ENCODE assay signal across 12 mouse cellular contexts in genomic region chr3:28441545-28441944, GRCm38 (mm10).
DNase-seq lines count a peak whose midpoint lies in the region; ATAC-seq and TF ChIP-seq lines count a peak whose summit lies in the region.
"Had no signal": no experiment of that assay in that cellular context is flagged by ENCODE, and none has a peak within 500 bp of the region (broad histone marks: within the 10 kb centered on the region; RNA-seq: fewer than 3 reads in every experiment).

No protein-coding gene starts in this region.

- H3K9ac ChIP-seq in limb, embryonic 14.5 days (ENCODE audit: low read depth, low read length, severe bottlenecking): no peak overlapping the region
- H3K9ac ChIP-seq: heart, embryonic 12.5 days; hindbrain, embryonic 15.5 days had no signal

- no peak for ATAC-seq in limb, embryonic 14.5 days (ENCODE audit: low FRiP score, low read depth)

- WGBS in heart, embryonic 10.5 days: 84% methylated on average over 4 of the region's 4 CpGs
- WGBS in limb, embryonic 14.5 days: 67% methylated on average over 4 of the region's 4 CpGs
- 89% methylated on average over 4 of the region's 4 CpGs for WGBS in limb, embryonic 10.5 days

- H3K27ac ChIP-seq in heart, embryonic 10.5 days: no peak overlapping the region
- H3K27ac ChIP-seq in limb, embryonic 14.5 days (replicated peaks; ENCODE audit: low read depth, low read length): no peak overlapping the region
- no peak overlapping the region for H3K27ac ChIP-seq in limb, embryonic 10.5 days

- no peak overlapping the region for H3K4me3 ChIP-seq in heart, embryonic 10.5 days
- no peak overlapping the region for H3K4me3 ChIP-seq in limb, embryonic 14.5 days (replicated peaks; ENCODE audit: low read length)
- no peak overlapping the region for H3K4me3 ChIP-seq in limb, embryonic 10.5 days
- H3K4me3 ChIP-seq: heart, embryonic 12.5 days; hindbrain, embryonic 15.5 days had no signal

- TF ChIP-seq POLR2A in limb, embryonic 14.5 days (IDR thresholded peaks at IDR 0.05; ENCODE audit: borderline replicate concordance, extremely low read depth, insufficient read depth, insufficient read length): no peak

- peak; percentile 11 for DNase-seq in adrenal gland, postnatal 10 days
- DNase-seq in adrenal gland, postnatal 4 days (ENCODE audit: low spot score in 2 of 2): no peak
- peak; percentile 5 for DNase-seq in heart, embryonic 10.5 days (ENCODE audit: low spot score)
- DNase-seq in heart, postnatal 10 days: no peak
- DNase-seq in limb, embryonic 14.5 days (ENCODE audit: low spot score): peak; percentile 48
- DNase-seq in limb, embryonic 10.5 days (ENCODE audit: low spot score): no peak
- peak; percentile 44 for DNase-seq in cerebellum, adult 8-10 months
- no peak for DNase-seq in spleen, adult 12 weeks (ENCODE audit: low spot score)
- DNase-seq: kidney, postnatal 10 days; thymus, postnatal 14 days had no signal

- no peaks in the 10 kb centered on the region for H3K9me3 ChIP-seq in heart, embryonic 10.5 days
- no peaks in the 10 kb centered on the region for H3K9me3 ChIP-seq in limb, embryonic 14.5 days (ENCODE audit: control insufficient read depth, low read length)
- no peaks in the 10 kb centered on the region for H3K9me3 ChIP-seq in limb, embryonic 10.5 days (replicated peaks)
- H3K9me3 ChIP-seq: heart, embryonic 12.5 days; hindbrain, embryonic 15.5 days had no signal

- no peaks in the 10 kb centered on the region for H3K36me3 ChIP-seq in heart, embryonic 10.5 days
- H3K36me3 ChIP-seq in limb, embryonic 14.5 days (ENCODE audit: control insufficient read depth, insufficient read depth, low read length): no peaks in the 10 kb centered on the region
- no peaks in the 10 kb centered on the region for H3K36me3 ChIP-seq in limb, embryonic 10.5 days
- H3K36me3 ChIP-seq: heart, embryonic 12.5 days; hindbrain, embryonic 15.5 days had no signal

- intact Hi-C loops in heart, postnatal 10 days (cut with DNase I): no loop called here

- no peaks in the 10 kb centered on the region for H3K27me3 ChIP-seq in heart, embryonic 10.5 days (ENCODE audit: insufficient read depth, poor library complexity, severe bottlenecking)
- H3K27me3 ChIP-seq in limb, embryonic 14.5 days (ENCODE audit: control insufficient read depth, insufficient read depth, low read length): no peaks in the 10 kb centered on the region
- H3K27me3 ChIP-seq in limb, embryonic 10.5 days (ENCODE audit: low read depth, poor library complexity, severe bottlenecking): no peaks in the 10 kb centered on the region
- H3K27me3 ChIP-seq: heart, embryonic 12.5 days; hindbrain, embryonic 15.5 days had no signal

- H3K4me2 ChIP-seq in limb, embryonic 14.5 days (replicated peaks; ENCODE audit: low read depth, low read length, severe bottlenecking): no peak overlapping the region
- H3K4me2 ChIP-seq: heart, embryonic 12.5 days; hindbrain, embryonic 15.5 days had no signal

- peaks cover 5% of the 10 kb centered on the region; the same call in 1 of the 2 replicates for H3K4me1 ChIP-seq in heart, embryonic 10.5 days
- H3K4me1 ChIP-seq in limb, embryonic 14.5 days (ENCODE audit: control insufficient read depth, insufficient read depth, low read length): peaks cover 7% of the 10 kb centered on the region
- H3K4me1 ChIP-seq in limb, embryonic 10.5 days: peaks cover 6% of the 10 kb centered on the region; the same call in 1 of the 2 replicates

Comparison
In these comparisons a context has a peak if more than half of its experiments do, and no peak if none do; other contexts are left out.
1. DNase-seq: peak in adrenal gland, postnatal 10 days (single experiment), heart, embryonic 10.5 days (single experiment), limb, embryonic 14.5 days (single experiment) and cerebellum, adult 8-10 months (single experiment); none in adrenal gland, postnatal 4 days (0 of 2), heart, postnatal 10 days (0 of 2), limb, embryonic 10.5 days (single experiment) and spleen, adult 12 weeks (single experiment).